Mouse (Mus musculus) hematopoietic stem cell, adult 5-6 weeks (primary cell): ENCODE data around the gene Tec. TPM values are rescaled to one million over a fixed set of nuclear protein-coding genes. Genes with fewer than 3 reads are reported as not detected.

Experiments
- ATAC-seq, 2 experiments: fragments of 125-278 bp in 1 of 2; replicated peaks in 1 of 2; 2 replicates each; pipeline ENCODE4 v1.8.0; 2016 to 2017; ENCODE audit warnings: inconsistent platforms in 2 of 2, mild to moderate bottlenecking in 2 of 2, moderate number of reproducible peaks in 2 of 2, low read depth in 1 of 2, moderate TSS enrichment in 1 of 2; ENCODE audit not compliant: low FRiP score in 2 of 2, poor library complexity in 2 of 2, severe bottlenecking in 2 of 2, insufficient read depth in 1 of 2, low TSS enrichment in 1 of 2
- total RNA-seq: library from RNA; stranded (forward); fragments of 172-1452, 232-1000 nt; gene quantifications from 2 replicates; pipeline ENCODE4 v1.2.3, GENCODE M21; 2017

The Tec gene
- total RNA-seq, 1 experiment from 2014 or later, result 38.2 TPM

GRCm38 (mm10) chr5:72861726-72862385 is 6.4 kb downstream of the Tec start:
- peak; percentile 34 to 49; a peak in 3 of 4 replicates for ATAC-seq

DNA sequence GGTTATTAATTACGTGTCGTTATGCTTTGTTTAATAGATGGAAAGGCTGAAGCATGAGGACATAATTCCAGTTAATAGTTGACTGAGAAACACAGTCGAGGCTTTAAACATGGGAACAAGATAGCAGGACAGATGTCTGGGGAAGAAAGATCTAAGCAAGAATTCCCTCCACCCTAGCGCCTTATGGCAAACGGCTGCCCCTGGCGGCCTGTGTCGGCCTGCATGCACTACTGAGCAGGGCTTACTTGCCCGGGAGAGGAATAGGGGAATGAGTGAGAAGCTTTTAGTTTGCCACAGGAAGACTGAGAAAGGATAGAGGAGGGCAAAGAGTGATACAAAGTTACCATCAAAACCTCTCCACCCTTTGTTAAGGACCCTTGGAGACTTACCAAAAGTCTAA is 7.4 kb downstream of the Tec start:
- no peak for ATAC-seq

- ATAC-seq, result no peak
Measured at GRCm38 (mm10) chr5:72858306-72858705, 10.0 kb downstream of the Tec start.

- ATAC-seq, result no peak
Measured at GRCm38 (mm10) chr5:72857756-72858155, 10.5 kb downstream of the Tec start.

DNA sequence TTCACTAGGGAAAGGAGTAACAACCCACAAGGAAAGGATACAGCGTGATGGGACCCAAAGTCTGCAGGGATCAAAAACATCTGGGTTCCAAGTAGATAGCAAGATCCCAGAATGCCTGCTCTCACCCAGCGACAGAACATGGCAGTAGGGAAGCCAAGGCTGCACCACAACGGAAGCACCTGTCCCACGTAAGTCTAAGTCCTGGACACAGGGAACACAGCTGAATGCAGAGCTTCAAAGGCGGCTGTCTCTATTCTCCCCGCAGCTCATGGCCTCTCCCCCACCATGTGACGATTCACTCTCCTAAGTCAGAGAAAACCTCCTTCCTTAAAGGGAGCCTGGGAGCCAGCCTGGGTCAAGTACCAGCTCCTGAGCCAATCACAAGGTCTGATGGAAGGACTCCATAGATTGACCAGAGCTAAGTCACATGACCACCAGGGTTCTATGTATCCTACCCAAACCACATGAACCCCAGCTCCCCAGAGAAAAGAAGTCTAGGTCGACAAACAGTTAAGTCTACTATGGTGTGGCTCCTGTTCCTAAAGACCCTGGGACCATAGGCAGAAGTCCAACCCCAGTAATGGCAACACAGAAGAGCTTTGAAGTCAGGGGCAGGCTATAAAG is 11.9 kb downstream of the Tec start:
- no peak for ATAC-seq

DNA sequence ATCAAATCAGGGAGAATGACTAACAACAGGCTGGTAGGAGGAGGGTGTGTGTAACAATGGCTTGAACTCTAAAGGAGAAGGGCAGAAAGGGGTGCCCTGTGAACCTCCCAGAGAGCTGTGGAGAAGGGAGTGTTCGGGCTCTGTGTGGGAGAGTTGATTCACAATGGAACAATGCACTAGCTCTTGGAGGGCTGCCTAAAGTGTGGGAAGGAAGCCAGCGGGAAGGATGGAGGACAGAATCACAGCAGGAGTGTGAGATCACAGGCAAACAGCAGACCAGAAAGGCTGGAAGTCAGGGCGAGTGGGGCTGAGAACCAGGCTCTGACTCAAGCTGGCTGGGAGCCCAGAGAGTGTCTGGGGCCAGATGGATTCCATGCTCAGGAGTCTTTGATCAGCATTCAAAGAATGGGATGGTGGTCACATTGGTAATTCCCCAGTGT is 12.6 kb downstream of the Tec start:
- ATAC-seq, result no peak

- ATAC-seq, result no peak
Measured at GRCm38 (mm10) chr5:72854141-72854990, 13.9 kb downstream of the Tec start.

- ATAC-seq, result no peak
Measured at GRCm38 (mm10) chr5:72853365-72853764, 14.9 kb downstream of the Tec start.

DNA sequence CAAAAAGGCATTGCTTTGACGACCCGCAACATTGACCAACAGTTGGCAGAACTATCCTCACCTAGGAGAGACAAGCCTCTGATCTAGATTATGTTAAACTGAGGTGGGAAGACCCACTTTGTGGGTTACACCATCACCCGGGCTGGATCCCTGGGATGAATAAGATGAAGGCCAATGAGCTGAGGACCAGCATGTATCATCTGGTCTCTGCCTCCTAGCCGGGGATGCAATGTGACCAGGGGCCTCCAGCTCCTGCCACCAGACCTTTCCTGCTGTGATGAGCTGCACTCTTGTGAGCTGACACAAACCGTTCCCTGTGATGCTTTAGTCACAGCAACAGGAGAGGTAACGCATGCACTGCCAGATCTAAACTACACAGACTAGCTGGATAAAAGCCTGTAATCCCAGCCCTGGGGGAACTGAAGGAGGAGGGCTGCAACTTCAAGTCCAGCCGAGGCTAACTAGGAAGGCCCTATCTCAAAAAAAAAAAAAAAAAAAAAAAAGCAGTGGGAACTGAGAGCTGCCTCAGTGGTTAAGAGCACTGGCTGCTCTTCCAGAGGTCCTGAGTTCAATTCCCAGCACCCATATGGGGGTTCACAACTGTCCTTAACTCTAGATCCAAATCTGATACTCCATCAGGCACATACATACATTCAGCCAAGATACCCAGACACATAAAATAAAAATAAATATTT is 15.8 kb downstream of the Tec start:
- peak in 1 of 2 experiments; percentile 5; a peak in 1 of 4 replicates for ATAC-seq

GRCm38 (mm10) chr5:72851674-72852098 is 16.6 kb downstream of the Tec start:
- peak; percentile 43 to 48 for ATAC-seq

DNA sequence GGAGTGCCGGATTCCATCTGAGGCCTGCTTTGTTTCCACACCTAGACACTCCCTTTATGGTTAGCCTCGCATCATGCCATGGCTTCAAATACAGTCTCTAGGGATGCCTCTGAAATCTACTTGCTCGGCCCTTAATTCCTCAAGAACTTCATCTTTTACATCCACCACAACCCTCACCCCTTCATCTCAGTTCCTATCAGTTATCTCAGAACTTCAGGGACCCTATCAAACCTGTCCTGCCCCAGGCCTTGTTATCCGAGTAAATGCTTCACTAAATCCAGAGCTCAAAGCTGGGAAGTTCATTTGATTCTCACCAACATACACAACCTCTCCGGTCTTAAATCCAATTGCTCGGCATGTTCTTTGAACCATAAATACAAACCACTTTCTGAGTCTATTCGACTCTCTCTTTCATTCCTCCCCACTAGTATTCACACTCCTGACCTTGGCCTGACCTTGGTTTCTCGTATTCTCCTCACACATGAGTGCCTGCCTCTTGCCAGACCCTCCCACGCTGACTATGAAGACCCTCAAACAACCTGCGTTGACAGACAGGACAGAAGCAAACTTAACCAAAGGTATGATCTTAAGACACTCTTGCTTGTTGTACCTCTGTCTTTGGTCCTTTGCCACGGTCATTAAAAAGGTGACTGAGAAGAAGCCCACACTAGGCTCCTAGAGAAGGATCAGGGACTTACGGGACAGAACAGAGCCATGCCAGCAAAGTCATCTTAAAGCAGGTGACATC is 17.2 kb downstream of the Tec start:
- ATAC-seq, result no peak

- no peak; a peak in 1 of 4 replicates for ATAC-seq
Measured at GRCm38 (mm10) chr5:72848889-72849435, 19.3 kb downstream of the Tec start.

GRCm38 (mm10) chr5:72846712-72847111 is 21.6 kb downstream of the Tec start:
- ATAC-seq, result no peak

- ATAC-seq, result no peak
Measured at GRCm38 (mm10) chr5:72845928-72846630, 22.2 kb downstream of the Tec start.

DNA sequence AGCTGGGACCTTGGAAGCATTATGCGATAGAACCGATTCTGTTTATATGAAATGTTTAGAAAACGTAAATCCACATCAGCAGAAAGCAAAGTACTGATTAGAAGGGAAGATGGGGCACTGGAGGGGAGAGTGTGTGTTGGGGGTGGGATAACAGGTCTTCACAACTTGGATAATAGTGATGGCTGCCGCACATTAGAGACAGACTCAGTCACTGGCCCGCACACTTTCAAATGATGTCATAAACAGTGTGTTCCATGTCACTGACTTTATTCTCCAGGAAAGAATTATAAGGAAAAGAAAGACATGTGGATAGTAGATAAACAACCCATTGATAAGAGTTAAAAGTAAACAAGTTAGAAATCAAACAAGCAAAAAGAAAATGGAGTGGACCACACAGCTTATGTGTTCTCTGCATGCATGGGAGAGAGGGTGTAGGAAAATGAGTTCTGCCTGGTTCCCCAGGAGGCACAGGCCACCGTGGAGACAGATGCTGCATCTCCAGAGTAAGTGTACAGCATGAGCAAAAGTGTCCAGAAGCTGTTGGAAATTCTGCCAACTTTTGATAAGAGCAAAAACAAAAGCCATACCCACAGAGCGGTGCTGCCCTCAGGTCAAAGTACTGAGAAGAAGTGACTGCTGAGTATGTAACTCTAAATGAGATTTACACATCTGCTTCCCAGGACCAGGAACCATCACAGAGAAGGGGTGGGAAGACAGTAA is 23.3 kb downstream of the Tec start:
- ATAC-seq, result no peak

- ATAC-seq, result 0 out of 4 replicates have a peak, but pooled peaks of 1 of the 2 experiments have one; percentile 12
Measured at GRCm38 (mm10) chr5:72844294-72844693, 24.0 kb downstream of the Tec start.
